Mouse (Mus musculus) activated CD4-positive, CD25-positive, alpha-beta regulatory T cell, adult 4 months (primary cell): ENCODE data around the gene Tmbim7. TPM values are rescaled to one million over a fixed set of nuclear protein-coding genes. Genes with fewer than 3 reads are reported as not detected.
"Not testable (repeated sequence)": the region's sequence is repeated elsewhere in the genome, so short reads cannot be mapped to it uniquely, and the experiment has no call there.

Experiments
- ATAC-seq: one replicate; pipeline ENCODE4 v1.8.0; 2017
- polyA plus RNA-seq, 2 experiments: library from polyadenylated mRNA; unstranded; fragments of 100-300 nt; shearing (Covaris generic); gene quantifications; one replicate each; pipeline ENCODE4 v1.2.1; 2017

The Tmbim7 gene
- under 1 TPM in 1 of 2 experiments, not detected in 1; 0.34 TPM for polyA plus RNA-seq

GRCm38 (mm10) chr5:3650881-3651280 lies at the start of gene Tmbim7:
Gene Tmbim7 (plus strand): TSS chr5:3651181.
- no peak for ATAC-seq

DNA sequence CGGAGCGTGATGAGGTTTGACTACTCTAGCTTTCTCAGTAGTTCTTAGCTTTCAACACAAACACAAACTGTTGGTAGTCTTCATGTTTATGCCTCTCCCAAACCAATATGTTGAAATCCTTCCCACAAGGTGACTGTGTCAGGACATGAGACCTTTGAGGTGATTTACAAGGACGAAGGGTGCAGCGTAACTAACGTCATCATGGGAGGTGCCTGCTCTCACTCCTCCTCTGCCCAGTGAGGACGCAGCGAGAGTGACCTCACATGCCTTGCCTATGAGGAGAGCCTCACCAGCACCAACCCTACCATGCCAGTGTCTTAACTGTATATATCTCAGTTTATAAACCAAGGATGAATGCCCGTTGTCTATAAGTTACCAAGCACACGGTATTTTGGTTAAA lies 43.9 kb upstream of the Tmbim7 start:
- ATAC-seq: no peak

- no peak for ATAC-seq
These were observed 41.7 kb upstream of the Tmbim7 start for GRCm38 (mm10) chr5:3609241-3609640.

DNA sequence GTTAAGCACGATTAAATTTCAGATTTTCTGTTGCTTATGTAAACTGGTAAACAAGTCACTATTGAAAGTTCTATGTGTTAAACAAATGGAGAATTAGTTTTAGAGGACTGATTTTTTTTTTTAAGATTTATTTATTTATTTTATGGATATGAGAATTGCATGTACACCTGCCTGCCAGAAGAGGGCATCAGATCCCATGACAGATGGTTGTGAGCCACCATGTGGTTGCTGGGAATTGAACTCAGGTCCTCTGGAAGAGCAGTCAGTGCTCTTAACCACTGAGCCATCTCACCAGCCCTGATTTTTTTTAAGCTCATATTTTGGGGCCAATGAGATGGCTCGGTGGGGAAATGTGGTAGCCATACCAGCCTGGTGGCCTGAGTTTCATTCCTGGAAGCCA lies 39.1 kb upstream of the Tmbim7 start:
- not testable (repeated sequence) for ATAC-seq

DNA sequence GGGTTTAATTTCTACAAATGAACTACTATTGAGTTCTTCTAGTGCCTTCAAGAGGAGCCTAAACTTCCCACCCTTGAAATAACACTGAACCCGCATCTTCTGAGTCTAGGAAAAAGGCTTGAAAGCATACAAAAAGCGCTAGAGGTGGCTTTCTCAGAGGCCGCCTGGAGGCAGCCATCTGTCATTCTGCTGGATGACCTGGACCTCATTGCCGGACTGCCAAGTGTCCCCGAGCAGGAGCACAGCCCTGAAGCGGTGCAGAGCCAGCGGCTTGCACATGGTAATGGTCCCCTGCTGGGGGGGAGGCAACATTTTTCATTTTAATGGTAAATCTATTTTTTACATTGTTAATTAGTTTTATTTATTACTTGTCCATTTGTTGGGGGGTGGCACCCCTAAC lies 30.5 kb upstream of the Tmbim7 start:
- no peak for ATAC-seq

DNA sequence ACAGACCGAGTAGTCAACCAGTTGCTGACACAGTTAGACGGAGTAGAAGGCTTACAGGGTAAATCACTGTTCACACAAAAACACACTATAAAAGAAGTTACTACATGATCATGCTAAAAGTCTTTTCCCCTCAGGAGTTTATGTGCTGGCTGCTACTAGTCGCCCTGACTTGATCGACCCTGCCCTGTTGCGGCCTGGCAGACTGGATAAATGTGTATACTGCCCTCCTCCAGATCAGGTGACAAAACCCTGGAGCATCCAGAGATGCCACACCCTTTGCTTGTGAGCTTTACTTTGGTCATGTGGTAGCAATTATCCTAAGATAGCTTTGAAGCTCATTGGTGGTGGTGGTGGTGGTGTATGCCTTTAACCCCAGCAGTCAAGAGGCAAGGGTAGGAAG lies 20.9 kb upstream of the Tmbim7 start:
- no peak for ATAC-seq

DNA sequence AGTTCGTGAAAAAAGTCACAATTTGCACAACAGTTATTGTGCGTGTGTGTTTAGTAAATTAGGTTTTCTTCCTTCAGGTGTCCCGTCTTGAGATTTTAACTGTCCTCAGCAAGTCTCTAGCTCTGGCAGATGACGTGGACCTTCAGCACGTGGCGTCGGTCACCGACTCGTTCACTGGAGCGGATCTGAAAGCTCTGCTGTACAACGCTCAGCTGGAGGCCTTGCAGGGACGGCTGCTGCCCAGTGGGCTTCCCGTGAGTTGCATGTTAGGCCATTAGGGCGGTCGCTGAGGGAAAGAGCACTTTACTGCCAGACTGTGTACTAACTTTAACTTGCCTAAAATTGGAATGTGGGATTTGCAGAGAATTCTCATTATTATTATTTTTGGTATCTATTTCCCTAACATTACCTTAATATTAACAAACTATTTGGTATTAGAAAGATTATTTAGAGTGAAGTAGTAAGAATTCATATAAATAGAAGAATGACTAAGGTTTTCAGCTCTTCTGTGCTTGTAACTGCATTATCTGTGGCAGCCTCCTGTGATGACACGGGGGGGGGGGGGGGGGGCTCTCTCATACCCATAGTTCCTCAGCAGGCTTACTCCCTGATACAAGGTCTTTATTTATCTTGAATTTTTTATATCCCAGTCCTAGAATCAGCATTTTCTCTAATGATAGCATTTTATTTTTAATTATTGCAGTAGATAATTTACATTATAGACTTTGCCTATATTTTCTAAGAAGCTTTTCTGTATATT lies 19.3 kb upstream of the Tmbim7 start:
- ATAC-seq: no peak

- no peak for ATAC-seq
These were observed 18.7 kb upstream of the Tmbim7 start for GRCm38 (mm10) chr5:3632285-3632684.

DNA sequence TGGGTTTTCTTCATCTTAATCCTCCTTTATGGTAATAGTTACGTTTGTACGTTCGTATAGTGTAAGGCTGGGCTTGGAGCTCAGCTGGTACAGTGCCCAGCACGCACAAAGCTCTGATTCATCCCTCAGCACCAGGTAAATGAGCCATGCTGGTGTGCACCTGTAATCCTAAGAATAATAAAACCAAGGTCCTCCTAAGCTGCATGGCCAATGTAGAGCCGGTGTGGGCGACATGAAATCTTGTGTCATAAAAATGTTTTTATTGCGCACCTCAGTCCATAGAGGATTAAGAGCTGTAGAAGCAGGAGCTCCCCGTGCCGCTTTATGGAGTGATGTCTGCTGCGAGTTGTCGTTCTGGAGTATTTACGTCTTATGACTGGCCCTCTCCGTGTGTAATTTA lies 17.7 kb upstream of the Tmbim7 start:
- no peak for ATAC-seq

DNA sequence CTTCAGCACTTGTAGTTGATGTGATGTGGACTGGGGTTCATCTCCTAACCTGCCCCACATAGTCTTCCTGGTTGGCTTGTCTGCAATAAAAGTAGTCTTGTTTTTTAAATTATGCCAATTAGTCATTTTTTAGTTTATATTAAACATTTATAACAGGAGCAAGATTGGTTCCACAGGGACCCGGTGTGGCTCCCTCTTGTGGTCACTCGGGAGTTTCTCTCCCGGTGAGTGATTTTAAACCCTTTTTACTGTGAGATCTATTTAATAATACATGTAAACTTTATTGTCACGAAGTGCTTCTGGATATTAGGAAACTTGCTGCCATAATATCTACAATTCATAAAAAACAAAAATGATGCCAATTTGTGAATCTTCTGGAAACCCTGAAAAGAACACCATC lies 17.0 kb upstream of the Tmbim7 start:
- ATAC-seq: no peak

DNA sequence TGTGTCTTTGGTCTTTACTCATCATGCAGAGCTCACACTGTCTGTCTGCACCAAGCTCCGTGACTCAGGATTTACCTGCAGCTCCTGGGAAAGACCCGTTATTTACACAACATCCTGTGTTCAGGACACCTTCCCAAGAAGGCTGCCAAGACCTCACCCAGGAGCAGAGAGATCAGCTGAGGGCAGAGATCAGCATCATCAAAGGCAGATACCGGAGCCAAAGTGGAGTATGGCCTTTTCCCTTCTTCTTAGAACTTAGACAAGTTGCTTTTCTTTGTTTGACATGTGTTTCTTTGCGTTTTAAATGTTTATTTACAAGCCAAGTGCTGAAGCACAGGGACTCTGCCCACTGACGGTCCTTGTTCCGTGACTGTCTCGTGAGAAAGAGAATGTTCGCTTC lies 15.7 kb upstream of the Tmbim7 start:
- ATAC-seq: no peak

- no peak for ATAC-seq
These were observed 6.4 kb upstream of the Tmbim7 start for GRCm38 (mm10) chr5:3644621-3645020.

GRCm38 (mm10) chr5:3645326-3645725 lies 5.7 kb upstream of the Tmbim7 start:
- ATAC-seq: no peak

GRCm38 (mm10) chr5:3646539-3646938 lies 4.4 kb upstream of the Tmbim7 start:
- ATAC-seq: no peak

GRCm38 (mm10) chr5:3646991-3647707 lies 3.8 kb upstream of the Tmbim7 start:
- peak; percentile 66 for ATAC-seq

DNA sequence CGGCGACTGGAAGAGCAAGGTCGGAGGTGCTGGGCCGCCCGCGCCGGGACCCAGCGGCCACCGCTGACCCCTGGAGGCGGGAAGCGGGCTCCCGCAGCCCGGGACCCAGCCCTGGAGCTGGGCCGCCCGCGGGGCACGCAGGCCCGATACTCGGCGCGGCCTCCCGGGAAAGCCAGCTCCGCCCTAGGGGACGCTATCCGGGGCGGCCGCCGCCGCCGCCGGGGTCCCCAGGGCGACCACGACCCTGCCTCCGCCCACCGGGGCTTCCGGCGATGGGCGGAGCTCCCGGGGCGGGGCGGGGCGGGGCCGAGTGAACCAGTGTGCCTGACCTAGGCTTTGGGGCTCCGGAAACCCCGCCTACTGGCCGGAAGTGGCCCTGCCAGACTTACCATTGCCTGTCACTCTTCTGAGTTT lies 3.3 kb upstream of the Tmbim7 start:
- ATAC-seq: peak; percentile 93

DNA sequence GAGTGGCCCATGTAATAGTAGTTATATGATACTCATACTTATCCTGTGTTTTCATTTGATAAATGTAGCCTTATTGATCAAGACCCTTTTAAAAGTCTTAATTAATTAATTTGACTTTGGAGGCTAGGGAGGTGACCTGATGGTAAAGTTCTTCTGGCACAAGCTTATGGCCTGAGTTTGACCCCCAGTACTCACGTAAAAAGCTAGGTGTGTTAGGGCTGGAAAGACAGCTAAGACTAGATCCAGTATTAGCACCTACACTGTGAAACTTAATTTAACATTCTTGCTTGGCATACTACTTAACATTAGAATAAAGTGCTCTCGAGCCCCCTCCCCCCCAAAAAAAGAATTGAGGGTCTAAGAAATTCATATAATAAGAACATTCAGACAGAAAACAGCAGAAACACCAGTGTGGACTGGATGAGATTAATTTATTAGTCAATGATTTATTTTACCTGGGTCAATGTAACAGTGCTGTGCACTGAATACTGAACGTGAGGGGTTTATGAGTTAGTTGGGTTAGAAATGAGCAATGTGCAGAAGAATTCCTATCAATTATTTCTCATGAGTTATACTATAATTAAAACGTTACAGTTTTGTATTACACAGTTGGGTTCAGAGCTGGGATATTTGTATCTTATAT lies 2.7 kb upstream of the Tmbim7 start:
- no peak for ATAC-seq

GRCm38 (mm10) chr5:3648849-3649210 lies 2.2 kb upstream of the Tmbim7 start:
- ATAC-seq: no peak

- ATAC-seq: no peak
These were observed 640 bp downstream of the Tmbim7 start for GRCm38 (mm10) chr5:3651621-3652020.

DNA sequence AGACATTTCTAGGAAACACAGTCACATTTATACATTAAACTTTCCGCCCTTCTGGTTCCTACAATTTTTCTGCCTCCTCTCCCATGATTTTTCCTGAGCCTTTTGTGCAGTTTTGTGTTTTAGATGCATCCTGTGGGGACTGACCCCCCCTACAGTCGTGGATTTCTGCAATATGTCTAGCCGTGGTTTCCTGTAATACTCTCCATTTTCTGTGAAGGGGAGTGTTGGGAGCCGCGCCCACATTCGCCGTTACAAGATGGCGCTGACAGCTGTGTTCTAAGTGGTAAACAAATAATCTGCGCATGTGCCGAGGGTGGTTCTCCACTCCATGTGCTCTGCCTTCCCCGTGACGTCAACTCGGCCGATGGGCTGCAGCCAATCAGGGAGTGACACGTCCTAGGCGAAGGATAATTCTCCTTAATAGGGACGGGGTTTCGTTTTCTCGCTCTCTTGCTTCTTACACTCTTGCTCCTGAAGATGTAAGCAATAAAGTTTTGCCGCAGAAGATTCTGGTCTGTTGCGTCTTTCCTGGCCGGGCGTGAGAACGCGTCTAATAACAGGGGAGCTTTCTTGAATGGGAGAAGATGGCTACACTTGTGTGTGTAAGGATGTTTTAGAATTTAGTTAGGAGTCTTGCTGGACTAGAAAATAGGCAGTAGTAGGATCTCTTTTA lies 2.1 kb downstream of the Tmbim7 start:
- ATAC-seq: not testable (repeated sequence)

DNA sequence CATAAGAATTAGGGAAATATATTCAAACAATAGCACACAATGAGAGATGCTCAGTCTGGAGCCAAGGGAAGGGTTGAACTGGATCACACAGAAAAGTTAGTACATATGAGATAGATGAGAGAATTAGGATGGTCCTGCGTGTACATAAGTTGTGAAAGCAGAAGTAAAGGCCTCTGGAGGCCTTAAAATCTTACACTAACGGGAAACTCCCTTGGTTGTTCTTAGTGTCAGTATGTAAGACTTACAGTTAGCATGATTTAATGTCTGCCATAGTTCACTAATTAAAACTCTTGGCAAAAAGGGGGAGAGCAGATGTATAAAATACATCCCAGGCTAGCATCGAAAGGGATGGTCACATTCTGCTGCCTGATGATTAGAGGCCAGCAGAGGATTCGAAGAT lies 2.8 kb downstream of the Tmbim7 start:
- no peak for ATAC-seq

GRCm38 (mm10) chr5:3657085-3657484 lies 6.1 kb downstream of the Tmbim7 start, which contains the start of gene Gatad1:
Gene Gatad1 (minus strand): TSS chr5:3657185.
- ATAC-seq: no peak

DNA sequence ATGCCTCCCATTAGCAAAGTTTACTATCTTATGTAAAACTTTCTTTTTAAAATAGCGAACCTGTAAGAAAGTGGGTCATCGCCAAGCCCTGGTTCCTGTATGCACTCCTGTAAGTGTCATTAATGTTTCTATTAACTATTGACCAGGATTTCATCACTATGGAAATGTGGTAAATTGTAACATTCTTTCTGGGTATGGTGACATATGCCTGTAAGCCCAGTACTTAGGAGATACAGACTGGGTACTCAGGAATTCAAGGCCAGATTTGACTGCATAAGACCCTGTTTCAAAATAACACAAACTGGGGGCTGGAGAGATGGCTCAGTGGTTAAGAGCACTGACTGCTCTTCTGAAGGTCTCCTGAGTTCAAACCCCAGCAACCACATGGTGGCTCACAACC lies 14.2 kb downstream of the Tmbim7 start:
- no peak for ATAC-seq
